Mouse (Mus musculus) hindlimb bud, embryonic 11.5 days (tissue): Measurements from ENCODE around the gene Esrra.
A peak's percentile ranks its signal among the peaks of the same experiment; 100 is the strongest.
"Not testable (repeated sequence)": the region's sequence is repeated elsewhere in the genome, so short reads cannot be mapped to it uniquely, and the experiment has no call there.

Experiments
- DNase-seq: peaks from one replicate; pipeline ENCODE4 v3.0.0-alpha.2; 2012; ENCODE audit warnings: low read depth, low spot score; ENCODE audit errors: extremely low spot score

Esrra gene

GRCm38 (mm10) chr19:6922901-6923735 lies 1.5 kb upstream of the Esrra start:
- DNase-seq: no peak

- DNase-seq: no peak
These were observed 624 bp downstream of the Esrra start for GRCm38 (mm10) chr19:6920741-6921636.

- no peak for DNase-seq
These were observed 1.5 kb downstream of the Esrra start for GRCm38 (mm10) chr19:6919876-6920740.

- DNase-seq: no peak
These were observed 2.2 kb downstream of the Esrra start for GRCm38 (mm10) chr19:6919431-6919830.

GRCm38 (mm10) chr19:6918321-6918720 lies 3.3 kb downstream of the Esrra start:
- DNase-seq: no peak

GRCm38 (mm10) chr19:6916496-6916895 lies 5.1 kb downstream of the Esrra start:
- no peak for DNase-seq

- DNase-seq: no peak
These were observed 6.3 kb downstream of the Esrra start for GRCm38 (mm10) chr19:6915276-6915675.

GRCm38 (mm10) chr19:6914540-6914939 lies 7.1 kb downstream of the Esrra start:
- no peak for DNase-seq

GRCm38 (mm10) chr19:6913991-6914390 lies 7.6 kb downstream of the Esrra start:
- no peak for DNase-seq

GRCm38 (mm10) chr19:6913036-6913435 lies 8.6 kb downstream of the Esrra start:
- no peak for DNase-seq

- DNase-seq: no peak
These were observed 9.2 kb downstream of the Esrra start for GRCm38 (mm10) chr19:6912205-6912970.

- no peak for DNase-seq
These were observed 10.2 kb downstream of the Esrra start for GRCm38 (mm10) chr19:6911101-6912074.

GRCm38 (mm10) chr19:6910306-6910705 lies 11.3 kb downstream of the Esrra start:
- DNase-seq: not testable (repeated sequence)

GRCm38 (mm10) chr19:6909507-6910289 lies 11.9 kb downstream of the Esrra start, which contains the start of the genes Trmt112 and Prdx5:
Trmt112 (plus strand) TSS chr19:6909698.
Prdx5 (minus strand) TSS chr19:6910106.
- peak; percentile 75 for DNase-seq

- no peak for DNase-seq
These were observed 12.6 kb downstream of the Esrra start for GRCm38 (mm10) chr19:6909021-6909420.

GRCm38 (mm10) chr19:6907811-6908540 lies 13.6 kb downstream of the Esrra start:
- DNase-seq: no peak

- DNase-seq: no peak
These were observed 14.5 kb downstream of the Esrra start for GRCm38 (mm10) chr19:6907094-6907493.
